Mouse (Mus musculus): ENCODE data around the gene Gm49416. TPM values are rescaled to one million over a fixed set of nuclear protein-coding genes. Genes with fewer than 3 reads are reported as not detected.

Gm49416 gene
- polyA plus RNA-seq, 1 experiment: not detected

- H3K4me1 ChIP-seq (ENCODE audit: control insufficient read depth, insufficient read depth, low read length): peaks cover 4% of the 10 kb centered on the region
- peak within 1 kb of the TSS; percentile 57 for H3K27ac ChIP-seq (ENCODE audit: insufficient read depth, low read depth, low read length)
- WGBS: 1% methylated on average over 59 of the region's 59 CpGs
- H3K4me3 ChIP-seq (ENCODE audit: insufficient read depth, low read depth, low read length): peak within 1 kb of the TSS; percentile 96
- TF ChIP-seq POLR2A (IDR thresholded peaks at IDR 0.05; ENCODE audit: insufficient read depth, low read depth, low read length) (peak; percentile 57; the same call in 1 of the 2 replicates), CTCF (IDR thresholded peaks at IDR 0.05; ENCODE audit: insufficient read depth, low read depth, low read length) (no peak)
These were observed 17.2 kb upstream of the Gm49416 start, which contains the start of gene Ubxn1 for GRCm38 (mm10) chr19:8871267-8872186. Gene Ubxn1 (plus strand): TSS chr19:8871496.

- H3K27ac ChIP-seq (ENCODE audit: insufficient read depth, low read depth, low read length): no peak overlapping the region
- peak overlapping the region; percentile 96 for H3K4me3 ChIP-seq (ENCODE audit: insufficient read depth, low read depth, low read length)
- peaks cover 4% of the 10 kb centered on the region for H3K4me1 ChIP-seq (ENCODE audit: control insufficient read depth, insufficient read depth, low read length)
- TF ChIP-seq POLR2A (IDR thresholded peaks at IDR 0.05; ENCODE audit: insufficient read depth, low read depth, low read length) (no peak), CTCF (IDR thresholded peaks at IDR 0.05; ENCODE audit: insufficient read depth, low read depth, low read length) (no peak)
- 72% methylated on average over 10 of the region's 10 CpGs for WGBS
These were observed 16.4 kb upstream of the Gm49416 start for GRCm38 (mm10) chr19:8872266-8872840.

- 92% methylated on average over 7 of the region's 7 CpGs for WGBS
- Histone ChIP-seq H3K4me3 (ENCODE audit: insufficient read depth, low read depth, low read length) (no peak overlapping the region), H3K4me1 (ENCODE audit: control insufficient read depth, insufficient read depth, low read length) (peaks cover 4% of the 10 kb centered on the region), H3K27ac (ENCODE audit: insufficient read depth, low read depth, low read length) (no peak overlapping the region)
- TF ChIP-seq POLR2A (IDR thresholded peaks at IDR 0.05; ENCODE audit: insufficient read depth, low read depth, low read length) (no peak), CTCF (IDR thresholded peaks at IDR 0.05; ENCODE audit: insufficient read depth, low read depth, low read length) (no peak)
These were observed 13.7 kb upstream of the Gm49416 start for GRCm38 (mm10) chr19:8875031-8875430.

- TF ChIP-seq POLR2A (IDR thresholded peaks at IDR 0.05; ENCODE audit: insufficient read depth, low read depth, low read length): peak; percentile 49
- TF ChIP-seq CTCF (IDR thresholded peaks at IDR 0.05; ENCODE audit: insufficient read depth, low read depth, low read length): no peak
- H3K4me3 ChIP-seq (ENCODE audit: insufficient read depth, low read depth, low read length): peak within 1 kb of the TSS; percentile 65
- peaks cover 3% of the 10 kb centered on the region; the same call in 1 of the 2 replicates for H3K4me1 ChIP-seq (ENCODE audit: control insufficient read depth, insufficient read depth, low read length)
- WGBS: under 1% methylated on average over 42 of the region's 42 CpGs
- H3K27ac ChIP-seq (ENCODE audit: insufficient read depth, low read depth, low read length): peak within 1 kb of the TSS; percentile 87
These were observed 8.3 kb upstream of the Gm49416 start, which contains the start of gene Uqcc3 for GRCm38 (mm10) chr19:8880311-8881033. Gene Uqcc3 (minus strand): TSS chr19:8880923.

GRCm38 (mm10) chr19:8881034-8881392 is 7.7 kb upstream of the Gm49416 start:
- 0 out of 2 replicates have a peak overlapping the region, but pooled peaks have one; percentile 17 for H3K27ac ChIP-seq (ENCODE audit: insufficient read depth, low read depth, low read length)
- WGBS: 5% methylated on average over 3 of the region's 3 CpGs
- no peak for TF ChIP-seq CTCF (IDR thresholded peaks at IDR 0.05; ENCODE audit: insufficient read depth, low read depth, low read length)
- no peak for TF ChIP-seq POLR2A (IDR thresholded peaks at IDR 0.05; ENCODE audit: insufficient read depth, low read depth, low read length)

GRCm38 (mm10) chr19:8883616-8884015 is 5.1 kb upstream of the Gm49416 start, which contains the start of the genes Lbhd1 and Gm49403:
Gene Lbhd1 (plus strand): TSS chr19:8883732.
Gene Gm49403 (plus strand): TSS chr19:8883930.
- no peak within 1 kb of the TSS for H3K27ac ChIP-seq (ENCODE audit: insufficient read depth, low read depth, low read length)
- no peak for TF ChIP-seq CTCF (IDR thresholded peaks at IDR 0.05; ENCODE audit: insufficient read depth, low read depth, low read length)
- no peak for TF ChIP-seq POLR2A (IDR thresholded peaks at IDR 0.05; ENCODE audit: insufficient read depth, low read depth, low read length)
- peaks cover 3% of the 10 kb centered on the region; the same call in 1 of the 2 replicates for H3K4me1 ChIP-seq (ENCODE audit: control insufficient read depth, insufficient read depth, low read length)
- H3K4me3 ChIP-seq (ENCODE audit: insufficient read depth, low read depth, low read length): no peak within 1 kb of the TSS
- 73% methylated on average over 3 of the region's 3 CpGs for WGBS

More at GRCm38 (mm10) chr19:8881034-8881392, 7.7 kb upstream of the Gm49416 start:
- H3K4me1 ChIP-seq (ENCODE audit: control insufficient read depth, insufficient read depth, low read length): peaks cover 3% of the 10 kb centered on the region; the same call in 1 of the 2 replicates
- H3K4me3 ChIP-seq (ENCODE audit: insufficient read depth, low read depth, low read length): peak overlapping the region; percentile 65

- Histone ChIP-seq H3K27ac (ENCODE audit: insufficient read depth, low read depth, low read length) (no peak overlapping the region), H3K4me3 (ENCODE audit: insufficient read depth, low read depth, low read length) (no peak overlapping the region), H3K4me1 (ENCODE audit: control insufficient read depth, insufficient read depth, low read length) (no peaks in the 10 kb centered on the region)
- 59% methylated on average over 1 of the region's 1 CpGs for WGBS
- TF ChIP-seq POLR2A (IDR thresholded peaks at IDR 0.05; ENCODE audit: insufficient read depth, low read depth, low read length) (no peak), CTCF (IDR thresholded peaks at IDR 0.05; ENCODE audit: insufficient read depth, low read depth, low read length) (no peak)
These were observed 1.7 kb upstream of the Gm49416 start for GRCm38 (mm10) chr19:8886916-8887584.
